Mouse (Mus musculus) intestine, embryonic 16.5 days (tissue): ENCODE data around the gene Tmem80. TPM values are rescaled to one million over a fixed set of nuclear protein-coding genes. Genes with fewer than 3 reads are reported as not detected.

ENCODE experiments used
- ATAC-seq: fragments of 200-750 bp; cut with Nextera tagmentation; 2 replicates; pipeline ENCODE4 v1.8.0; 2017; ENCODE audit warnings: moderate TSS enrichment, moderate library complexity
- H3K27ac ChIP-seq: fragments of 300-500 bp; sonication (generic); 2 replicates; pipeline ENCODE4 v1.5.1; 2014; ENCODE audit warnings: mild to moderate bottlenecking, low read length
- H3K27me3 ChIP-seq: fragments of 300-500 bp; sonication (generic); replicated peaks from 2 replicates; pipeline ENCODE4 v1.6.1; 2014; ENCODE audit warnings: low read length, control low read depth, mixed read lengths; ENCODE audit not compliant: control insufficient read depth, insufficient read depth
- H3K36me3 ChIP-seq: fragments of 300-500 bp; sonication (generic); 2 replicates; pipeline ENCODE4 v1.6.1; 2014; ENCODE audit warnings: low read length, control low read depth; ENCODE audit not compliant: control insufficient read depth, insufficient read depth
- H3K4me1 ChIP-seq: fragments of 300-500 bp; sonication (generic); 2 replicates; pipeline ENCODE4 v1.6.1; 2014; ENCODE audit warnings: low read length, control low read depth, mixed read lengths; ENCODE audit not compliant: control insufficient read depth, insufficient read depth
- H3K4me2 ChIP-seq: fragments of 300-500 bp; sonication (generic); 2 replicates; pipeline ENCODE4 v1.6.1; 2014; ENCODE audit warnings: low read depth, low read length, control low read depth
- H3K4me3 ChIP-seq: fragments of 300-500 bp; sonication (generic); 2 replicates; pipeline ENCODE4 v1.5.1; 2014; ENCODE audit warnings: mild to moderate bottlenecking, low read length
- H3K9ac ChIP-seq: fragments of 300-500 bp; sonication (generic); 2 replicates; pipeline ENCODE4 v1.6.1; 2014; ENCODE audit warnings: low read depth, low read length
- H3K9me3 ChIP-seq: fragments of 300-500 bp; sonication (generic); 2 replicates; pipeline ENCODE4 v1.6.1; 2016; ENCODE audit warnings: low read length, control low read depth; ENCODE audit not compliant: control insufficient read depth
- WGBS: fragments of 180-500 bp; shearing (Covaris S2); extraction: QIAGEN DNeasy Blood & Tissue Kit; methylation state at CpG from one replicate; pipeline ENCODE4 v1.1.7; 2014; 5-methylcytosine and 5-hydroxymethylcytosine counted together
- polyA plus RNA-seq: library from polyadenylated mRNA; unstranded; fragments of >200 nt; fragmentation: Nextera tagmentation; extraction: Ambion mirVana; gene quantifications from 2 replicates; pipeline ENCODE4 v1.2.1, GENCODE M21; 2015

Tmem80 gene
- polyA plus RNA-seq, 1 experiment from 2014 or later = 34.2 TPM

GRCm38 (mm10) chr7:141294479-141294878, 33.1 kb upstream of the Tmem80 start:
- 8% methylated on average over 22 of the region's 22 CpGs for WGBS
- Histone ChIP-seq H3K27ac (no peak overlapping the region), H3K4me2 (peak overlapping the region; percentile 84), H3K27me3 (peaks cover 51% of the 10 kb centered on the region), H3K36me3 (peaks cover 6% of the 10 kb centered on the region; the same call in 1 of the 2 replicates), H3K9ac (peak overlapping the region; percentile 67; the same call in 1 of the 2 replicates), H3K9me3 (no peaks in the 10 kb centered on the region), H3K4me1 (peaks cover 21% of the 10 kb centered on the region), H3K4me3 (peak overlapping the region; percentile 48)
- 0 out of 2 replicates have a peak, but pooled peaks have one; percentile 9 for ATAC-seq

- no peak overlapping the region for H3K27ac ChIP-seq
- H3K4me1 ChIP-seq = peaks cover 12% of the 10 kb centered on the region
- H3K9me3 ChIP-seq = no peaks in the 10 kb centered on the region
- peaks cover 27% of the 10 kb centered on the region for H3K27me3 ChIP-seq
- H3K4me3 ChIP-seq = no peak overlapping the region
- peaks cover 14% of the 10 kb centered on the region for H3K36me3 ChIP-seq
- ATAC-seq = no peak
- no peak overlapping the region for H3K4me2 ChIP-seq
- H3K9ac ChIP-seq = no peak overlapping the region
- WGBS = 76% methylated on average over 3 of the region's 3 CpGs
These were observed 29.5 kb upstream of the Tmem80 start for GRCm38 (mm10) chr7:141297926-141298650.

DNA sequence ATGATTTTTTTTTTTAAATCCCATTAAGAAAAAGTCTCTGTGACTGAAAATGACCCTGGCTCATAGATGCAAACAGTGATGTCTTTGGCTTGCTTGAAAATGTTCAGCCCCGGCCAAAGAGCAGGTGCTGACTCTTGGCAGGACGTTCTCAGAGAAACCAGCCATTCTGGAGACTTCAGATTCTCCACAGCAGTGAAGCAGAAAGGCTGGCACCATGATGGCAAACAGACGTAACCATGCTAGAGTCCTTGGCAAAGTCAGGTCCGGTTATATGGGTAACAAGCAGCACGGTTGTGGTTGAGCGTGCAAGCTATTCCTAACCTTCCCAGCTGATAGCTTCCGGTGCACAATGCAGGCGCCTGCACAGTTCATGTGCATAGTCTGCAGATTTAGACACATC, 28.4 kb upstream of the Tmem80 start:
- no peak for ATAC-seq
- no peak overlapping the region for H3K4me2 ChIP-seq
- peaks cover 5% of the 10 kb centered on the region for H3K4me1 ChIP-seq
- no peaks in the 10 kb centered on the region for H3K9me3 ChIP-seq
- H3K9ac ChIP-seq = no peak overlapping the region
- WGBS = 96% methylated on average over 8 of the region's 8 CpGs
- H3K27ac ChIP-seq = no peak overlapping the region
- H3K4me3 ChIP-seq = no peak overlapping the region
- H3K27me3 ChIP-seq = peaks cover 16% of the 10 kb centered on the region
- H3K36me3 ChIP-seq = peaks cover 14% of the 10 kb centered on the region

DNA sequence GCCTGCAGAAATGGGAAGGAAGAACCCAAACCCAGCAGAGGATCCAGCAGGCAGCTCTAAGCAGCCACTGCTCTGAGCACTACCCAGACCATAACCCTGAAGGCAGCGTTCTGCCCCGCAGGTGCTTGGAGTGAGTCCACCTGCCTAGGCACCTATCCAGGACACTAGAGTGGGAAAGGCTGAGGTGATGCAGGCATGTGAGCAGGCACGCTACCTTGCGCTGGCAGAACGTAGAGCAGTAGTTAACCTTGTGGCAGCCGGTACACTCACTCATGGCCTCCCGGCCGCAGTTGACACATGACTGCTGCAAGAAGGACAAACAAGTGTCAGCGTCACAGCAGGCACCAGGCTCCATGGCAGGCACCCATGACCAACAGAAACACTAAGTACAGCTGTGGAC, 26.2 kb upstream of the Tmem80 start:
- no peaks in the 10 kb centered on the region for H3K4me1 ChIP-seq
- peaks cover 19% of the 10 kb centered on the region for H3K36me3 ChIP-seq
- no peak overlapping the region for H3K9ac ChIP-seq
- H3K9me3 ChIP-seq = no peaks in the 10 kb centered on the region
- H3K4me2 ChIP-seq = no peak overlapping the region
- WGBS = 96% methylated on average over 9 of the region's 9 CpGs
- no peaks in the 10 kb centered on the region for H3K27me3 ChIP-seq
- H3K4me3 ChIP-seq = no peak overlapping the region
- no peak for ATAC-seq
- no peak overlapping the region for H3K27ac ChIP-seq

DNA sequence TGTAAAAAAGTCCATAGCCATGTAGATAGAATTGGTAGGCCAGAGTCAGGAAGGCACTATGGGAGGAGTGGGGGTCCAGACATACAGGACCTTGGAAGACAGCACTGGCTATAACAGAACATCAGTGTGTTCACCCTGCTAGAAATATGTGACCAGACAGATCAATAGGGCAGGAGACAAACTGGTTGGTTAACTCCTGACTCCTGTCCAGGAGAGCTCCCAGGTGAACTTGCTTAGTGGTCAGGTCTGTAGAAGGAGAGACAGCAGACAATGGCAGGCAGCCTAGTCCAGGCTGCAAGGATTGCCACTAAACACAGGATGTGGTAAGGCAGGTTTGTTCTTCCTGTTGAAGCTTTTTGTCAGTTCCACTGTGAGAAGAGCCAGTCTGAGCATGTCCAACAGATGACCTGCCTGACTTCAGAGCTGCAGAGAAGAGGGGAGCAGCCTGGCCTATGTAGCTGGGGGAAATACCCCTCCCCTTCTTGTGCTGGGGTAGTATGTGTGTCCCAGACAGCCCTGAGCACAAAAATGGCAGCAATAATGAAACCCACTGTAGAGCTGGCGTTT, 24.8 kb upstream of the Tmem80 start:
- Histone ChIP-seq H3K4me1 (no peaks in the 10 kb centered on the region), H3K27me3 (no peaks in the 10 kb centered on the region), H3K27ac (no peak overlapping the region), H3K36me3 (peaks cover 22% of the 10 kb centered on the region), H3K9ac (no peak overlapping the region), H3K9me3 (no peaks in the 10 kb centered on the region), H3K4me3 (no peak overlapping the region), H3K4me2 (no peak overlapping the region)
- 80% methylated on average over 1 of the region's 1 CpGs for WGBS
- ATAC-seq = no peak

- 87% methylated on average over 4 of the region's 4 CpGs for WGBS
- H3K36me3 ChIP-seq = peaks cover 29% of the 10 kb centered on the region
- no peak overlapping the region for H3K4me2 ChIP-seq
- ATAC-seq = no peak
- no peak overlapping the region for H3K9ac ChIP-seq
- H3K27me3 ChIP-seq = no peaks in the 10 kb centered on the region
- H3K4me1 ChIP-seq = no peaks in the 10 kb centered on the region
- H3K4me3 ChIP-seq = no peak overlapping the region
- H3K27ac ChIP-seq = no peak overlapping the region
- no peaks in the 10 kb centered on the region for H3K9me3 ChIP-seq
These were observed 23.0 kb upstream of the Tmem80 start for GRCm38 (mm10) chr7:141304537-141304936.

DNA sequence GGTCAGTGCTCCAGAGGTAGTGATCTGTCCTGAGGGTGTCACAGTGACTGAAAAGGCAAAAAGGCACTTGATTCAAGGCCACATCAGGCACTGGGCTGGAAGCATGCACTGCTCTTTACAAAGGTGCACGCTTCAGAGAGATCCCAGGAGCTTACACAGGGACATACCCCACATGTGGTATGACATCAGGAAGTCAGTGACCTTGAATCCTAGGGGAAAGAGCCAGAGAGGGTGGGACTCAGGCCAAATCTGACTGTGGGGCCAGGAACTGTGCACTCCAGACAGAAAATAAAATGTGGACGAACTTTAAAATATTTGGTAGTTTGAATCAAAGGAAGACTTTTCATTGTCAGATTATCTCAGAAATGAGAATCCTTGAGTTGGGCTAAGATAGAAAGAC, 13.1 kb upstream of the Tmem80 start:
- Histone ChIP-seq H3K4me3 (no peak overlapping the region), H3K4me1 (no peaks in the 10 kb centered on the region), H3K4me2 (no peak overlapping the region), H3K9me3 (no peaks in the 10 kb centered on the region), H3K36me3 (peaks cover 23% of the 10 kb centered on the region), H3K27ac (no peak overlapping the region), H3K9ac (no peak overlapping the region), H3K27me3 (no peaks in the 10 kb centered on the region)
- no peak for ATAC-seq
- 92% methylated on average over 2 of the region's 2 CpGs for WGBS

- Histone ChIP-seq H3K27me3 (no peaks in the 10 kb centered on the region), H3K4me1 (no peaks in the 10 kb centered on the region), H3K4me2 (no peak overlapping the region), H3K4me3 (no peak overlapping the region), H3K27ac (no peak overlapping the region), H3K9me3 (no peaks in the 10 kb centered on the region), H3K36me3 (peaks cover 19% of the 10 kb centered on the region), H3K9ac (no peak overlapping the region)
- no peak for ATAC-seq
- 87% methylated on average over 8 of the region's 8 CpGs for WGBS
These were observed 12.5 kb upstream of the Tmem80 start for GRCm38 (mm10) chr7:141315076-141315475.

DNA sequence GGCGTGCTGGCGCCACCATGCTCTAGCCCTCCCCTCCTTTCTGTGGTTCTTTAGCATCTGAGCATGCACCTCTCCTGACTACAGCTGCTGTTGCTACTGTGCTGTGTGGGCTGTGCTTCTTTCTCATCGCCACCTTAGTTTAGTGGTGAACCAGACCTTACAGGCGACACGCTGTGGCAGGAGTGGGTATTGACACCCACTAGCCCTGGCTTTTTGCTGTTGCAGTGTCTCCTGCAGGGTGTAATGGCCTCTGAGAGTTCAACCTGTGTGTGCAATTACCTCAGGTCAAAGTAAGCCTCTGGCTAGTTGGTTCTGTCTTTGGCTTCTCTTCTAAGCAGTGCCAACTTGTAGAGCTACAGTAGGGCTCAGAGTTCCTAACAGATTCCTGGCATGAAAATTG, 11.6 kb upstream of the Tmem80 start:
- WGBS = 73% methylated on average over 5 of the region's 5 CpGs
- no peak overlapping the region for H3K4me3 ChIP-seq
- no peak overlapping the region for H3K27ac ChIP-seq
- H3K4me1 ChIP-seq = no peaks in the 10 kb centered on the region
- no peaks in the 10 kb centered on the region for H3K27me3 ChIP-seq
- peak; percentile 75 for ATAC-seq
- H3K9me3 ChIP-seq = no peaks in the 10 kb centered on the region
- H3K9ac ChIP-seq = no peak overlapping the region
- H3K4me2 ChIP-seq = no peak overlapping the region
- peaks cover 26% of the 10 kb centered on the region for H3K36me3 ChIP-seq
